Mouse (Mus musculus): ENCODE data around the gene Gja8.

The Gja8 gene

GRCm38 (mm10) chr3:96880385-96880784 lies 45.4 kb downstream of the Gja8 start:
- intact Hi-C loops (cut with DNase I), result no loop called here

GRCm38 (mm10) chr3:96879536-96879935 lies 46.3 kb downstream of the Gja8 start:
- intact Hi-C loops (cut with DNase I), result no loop called here

DNA sequence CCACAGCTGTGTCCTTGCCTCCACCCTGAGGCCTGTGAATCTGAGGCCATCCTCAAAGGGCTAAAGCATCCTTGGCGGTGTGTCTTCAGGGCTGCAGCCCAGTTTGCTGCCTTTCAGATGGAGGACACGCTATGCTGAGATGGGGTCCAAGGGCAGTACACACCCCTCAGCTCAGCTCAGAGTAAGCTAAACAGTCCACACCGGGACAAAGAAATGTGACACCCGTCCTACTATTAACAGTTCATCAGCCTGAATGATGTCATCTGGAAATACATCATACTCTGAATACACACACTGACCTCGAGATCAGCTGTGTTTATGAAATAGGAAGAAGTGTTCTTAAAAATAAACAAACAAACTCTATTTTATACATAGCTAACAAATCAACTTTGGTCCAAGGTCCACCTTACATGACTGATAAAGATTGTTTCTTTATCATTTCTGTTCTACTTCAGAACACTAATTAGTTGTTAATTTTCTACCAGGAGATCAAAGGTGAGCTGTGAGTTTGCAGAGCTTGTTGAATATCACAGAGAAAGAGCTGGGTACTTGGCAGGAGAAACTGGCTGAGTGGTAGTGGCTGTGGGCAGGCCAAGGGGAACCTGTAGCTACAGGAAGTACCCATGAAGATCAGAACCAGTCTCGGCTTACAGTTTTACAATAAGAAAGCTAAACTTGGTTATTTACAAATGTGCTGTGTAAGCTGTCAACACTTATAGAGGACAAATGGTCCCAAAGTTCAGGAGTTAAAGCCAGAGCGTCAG lies 50.8 kb downstream of the Gja8 start:
- intact Hi-C loops (cut with DNase I), result no loop called here

DNA sequence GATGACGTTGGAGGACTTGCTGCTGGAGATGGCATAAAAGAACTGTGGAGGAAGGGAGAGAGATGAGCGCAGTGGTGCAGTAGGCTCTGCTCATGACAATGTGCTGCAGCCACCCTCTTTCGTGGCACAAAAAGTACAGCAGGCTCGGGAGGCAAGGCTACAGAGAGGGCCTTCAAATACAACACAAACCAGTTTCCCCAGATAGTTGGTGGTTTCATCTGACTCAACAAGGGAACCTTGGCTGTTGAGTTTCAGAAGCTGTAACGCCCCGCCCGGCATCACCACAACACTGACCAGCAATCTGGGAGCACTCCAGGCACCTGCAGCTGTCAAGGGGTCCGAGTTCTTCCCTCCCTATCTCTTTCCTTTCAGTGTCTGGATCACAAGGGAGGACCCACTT lies 53.3 kb downstream of the Gja8 start:
- intact Hi-C loops (cut with DNase I), result no loop called here

DNA sequence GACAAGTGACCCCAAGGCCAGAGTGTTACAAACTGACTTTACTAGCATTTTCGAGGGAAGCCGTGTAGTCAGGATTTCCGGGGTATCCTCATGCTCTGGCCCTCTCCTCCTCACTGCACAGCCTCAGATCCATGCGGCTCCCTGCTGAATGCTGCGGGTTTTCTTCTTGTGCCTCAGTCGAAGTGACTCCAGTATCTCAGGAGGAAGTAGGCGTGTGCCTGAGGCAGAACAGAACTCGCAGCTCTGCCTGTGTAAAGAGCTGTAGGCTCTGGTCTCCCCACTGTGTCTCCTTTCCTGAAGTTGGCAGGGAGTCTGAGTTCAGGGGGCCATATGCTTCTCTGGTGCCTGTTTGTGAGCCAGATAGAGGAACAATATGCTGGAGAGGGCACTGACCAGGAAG lies 54.8 kb downstream of the Gja8 start:
- intact Hi-C loops (cut with DNase I), result no loop called here

DNA sequence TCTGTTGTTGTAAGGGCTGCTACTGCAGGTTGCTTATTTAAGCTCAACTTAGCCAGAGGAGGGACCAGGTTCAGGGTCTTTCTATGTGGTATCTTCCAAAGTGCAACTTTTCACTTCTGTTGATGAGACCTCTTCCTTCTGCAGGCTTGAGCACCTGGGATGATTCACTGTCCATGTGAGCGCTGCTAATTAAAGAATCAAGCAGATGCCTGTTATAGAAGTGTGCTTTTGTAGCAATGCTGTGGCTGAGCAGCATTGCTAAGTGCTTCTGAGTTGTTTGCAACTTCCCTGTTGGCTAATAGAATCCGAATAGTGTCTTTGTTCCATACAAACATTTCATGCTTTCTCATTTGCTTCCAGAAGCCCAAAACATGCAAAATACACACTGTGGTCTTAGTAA lies 55.5 kb downstream of the Gja8 start:
- intact Hi-C loops (cut with DNase I), result no loop called here

- intact Hi-C loops (cut with DNase I), result no loop called here
Measured at GRCm38 (mm10) chr3:96869091-96869490, 56.7 kb downstream of the Gja8 start.

DNA sequence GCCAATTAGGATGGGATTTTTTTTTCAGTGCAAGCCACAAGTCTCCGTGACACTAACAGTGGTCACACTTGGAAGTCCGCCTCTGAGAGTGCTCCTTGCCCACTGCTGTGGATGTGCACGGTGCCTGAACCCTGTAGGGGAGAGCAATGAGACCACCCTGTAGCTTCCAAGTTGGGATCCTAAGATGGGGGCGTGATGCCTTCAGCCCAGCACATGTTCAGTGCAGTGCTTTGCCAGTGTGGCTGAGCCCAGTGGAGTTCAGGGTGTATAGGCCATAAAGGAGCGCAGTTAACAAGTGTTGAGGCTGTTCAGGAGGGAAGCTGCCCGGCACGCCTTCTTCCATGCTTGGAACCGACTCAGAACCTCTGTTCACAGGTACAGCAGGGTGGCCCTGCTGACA lies 57.3 kb downstream of the Gja8 start:
- intact Hi-C loops (cut with DNase I), result no loop called here

DNA sequence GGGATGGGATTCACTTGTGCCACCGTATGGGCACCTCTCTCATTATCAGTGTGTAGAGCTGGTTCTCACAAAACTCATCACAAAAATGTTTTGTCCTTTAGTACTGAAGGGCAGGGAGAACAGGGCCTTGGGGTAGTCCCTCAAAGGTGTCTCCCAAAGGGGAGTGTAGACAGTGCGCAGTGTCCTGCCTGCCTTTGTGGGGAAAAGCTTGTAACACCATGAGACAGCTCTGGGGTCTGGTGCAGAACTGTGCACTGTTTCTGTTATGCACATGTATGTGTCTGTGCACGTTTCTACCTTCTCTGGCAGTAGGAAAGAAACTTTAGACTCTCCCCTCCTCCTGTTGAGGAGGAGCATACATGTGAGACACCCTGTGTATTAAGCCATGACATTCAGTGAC lies 58.0 kb downstream of the Gja8 start:
- intact Hi-C loops (cut with DNase I), result no loop called here
